Mouse (Mus musculus) spleen, adult 2 months (tissue): ENCODE results near the gene Rgs3.

ENCODE experiments used
- CTCF ChIP-seq: fragments of 200-500 bp; IDR thresholded peaks from 2 replicates; pipeline ENCODE4 v1.5.1; 2011; ENCODE audit warnings: mild to moderate bottlenecking, inconsistent platforms; ENCODE audit not compliant: insufficient read depth, insufficient read length, insufficient replicate concordance; ENCODE audit errors: extremely low read depth
- POLR2A ChIP-seq: fragments of 200-500 bp; IDR thresholded peaks from 2 replicates; pipeline ENCODE4 v1.6.1; 2011; ENCODE audit warnings: low read depth, low read length, inconsistent platforms

- TF ChIP-seq POLR2A (no peak), CTCF (no peak)
Measured at GRCm38 (mm10) chr4:62653922-62654661, 94.4 kb downstream of the Rgs3 start.
